Mouse (Mus musculus): Measurements from ENCODE around the gene Gfod2.

DNA sequence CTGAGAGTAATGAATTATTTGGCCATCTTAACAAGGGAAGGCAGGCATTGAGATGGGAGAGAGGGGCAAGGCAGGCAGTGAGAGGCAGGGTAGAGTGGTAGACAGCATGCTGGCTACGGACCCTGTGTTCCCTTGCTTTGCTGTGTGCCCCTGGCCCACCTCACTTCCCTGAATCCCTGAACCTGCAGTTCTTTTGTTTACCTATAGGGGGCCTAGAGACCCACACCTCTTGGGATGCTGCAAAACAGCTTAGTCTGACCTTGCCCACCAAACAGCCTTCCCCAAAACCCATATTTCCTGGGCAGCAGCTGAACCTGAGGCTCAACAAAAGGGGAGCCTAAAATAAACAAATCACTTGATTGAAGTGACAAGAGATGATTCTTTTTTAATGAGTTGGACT, 12.1 kb upstream of the Gfod2 start:
- TF ChIP-seq CTCF (IDR thresholded peaks at IDR 0.05; ENCODE audit: low read depth, low read length): peak; percentile 49
- no peak for TF ChIP-seq POLR2A (IDR thresholded peaks at IDR 0.05; ENCODE audit: insufficient read depth, low read length)

Data from ES-Bruce4 (cell line).